Mouse (Mus musculus): ENCODE measurements around the gene Fchsd2. TPM values are rescaled to one million over a fixed set of nuclear protein-coding genes. Genes with fewer than 3 reads are reported as not detected.
A peak's percentile ranks its signal among the peaks of the same experiment; 100 is the strongest.

Fchsd2 gene
- polyA plus RNA-seq, 1 experiment from 2014 or later, result 20.1 TPM

DNA sequence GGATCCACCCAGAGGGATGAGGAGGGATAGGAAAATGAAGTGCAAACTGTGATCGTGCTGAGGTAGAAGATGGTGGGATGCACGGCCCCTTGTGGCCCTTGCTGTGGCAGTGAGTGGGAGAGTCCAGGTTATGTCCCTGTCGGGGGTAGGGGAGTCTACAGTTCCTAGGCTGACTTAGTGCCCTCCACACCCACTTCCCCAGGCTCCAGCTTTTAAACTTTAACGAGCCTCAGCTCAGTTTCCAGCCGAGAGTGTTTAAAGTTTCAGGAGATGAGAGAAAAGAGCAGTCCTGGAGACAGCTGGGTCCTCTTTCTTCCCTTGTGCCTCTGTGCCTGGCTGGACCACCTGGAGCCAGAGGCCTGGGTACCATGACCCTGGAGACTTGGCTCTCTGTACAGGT is 234.6 kb downstream of the Fchsd2 start:
- no peaks in the 10 kb centered on the region for H3K9me3 ChIP-seq (ENCODE audit: control insufficient read depth)
- 40% methylated on average over 5 of the region's 5 CpGs for WGBS
- no peak overlapping the region for H3K27ac ChIP-seq (ENCODE audit: low read depth, low read length)
- TF ChIP-seq CTCF (IDR thresholded peaks at IDR 0.05; ENCODE audit: low read depth), result no peak
- H3K36me3 ChIP-seq (ENCODE audit: control insufficient read depth, insufficient read depth), result peaks cover 8% of the 10 kb centered on the region; the same call in 1 of the 2 replicates
- no peak for ATAC-seq
- H3K27me3 ChIP-seq (replicated peaks; ENCODE audit: control insufficient read depth, insufficient read depth, low read length), result no peaks in the 10 kb centered on the region
- H3K4me3 ChIP-seq (ENCODE audit: low read depth, low read length), result no peak overlapping the region
- H3K9ac ChIP-seq (ENCODE audit: low read depth, low read length), result no peak overlapping the region
- H3K4me1 ChIP-seq (replicated peaks; ENCODE audit: control insufficient read depth, insufficient read depth, low read length), result peaks cover 12% of the 10 kb centered on the region; the same call in 1 of the 2 replicates
- no peak overlapping the region for H3K4me2 ChIP-seq (replicated peaks; ENCODE audit: low read depth)

GRCm38 (mm10) chr7:101327786-101328185 is 235.1 kb downstream of the Fchsd2 start:
- H3K4me3 ChIP-seq (ENCODE audit: low read depth, low read length), result no peak overlapping the region
- peaks cover 8% of the 10 kb centered on the region; the same call in 1 of the 2 replicates for H3K36me3 ChIP-seq (ENCODE audit: control insufficient read depth, insufficient read depth)
- no peaks in the 10 kb centered on the region for H3K9me3 ChIP-seq (ENCODE audit: control insufficient read depth)
- H3K27ac ChIP-seq (ENCODE audit: low read depth, low read length), result no peak overlapping the region
- H3K27me3 ChIP-seq (replicated peaks; ENCODE audit: control insufficient read depth, insufficient read depth, low read length), result no peaks in the 10 kb centered on the region
- no peak overlapping the region for H3K4me2 ChIP-seq (replicated peaks; ENCODE audit: low read depth)
- no peak for ATAC-seq
- 89% methylated on average over 2 of the region's 2 CpGs for WGBS
- no peak overlapping the region for H3K9ac ChIP-seq (ENCODE audit: low read depth, low read length)
- peaks cover 12% of the 10 kb centered on the region; the same call in 1 of the 2 replicates for H3K4me1 ChIP-seq (replicated peaks; ENCODE audit: control insufficient read depth, insufficient read depth, low read length)
- TF ChIP-seq CTCF (IDR thresholded peaks at IDR 0.05; ENCODE audit: low read depth), result no peak

- WGBS, result 61% methylated on average over 4 of the region's 4 CpGs
- H3K27ac ChIP-seq (ENCODE audit: low read depth, low read length), result no peak overlapping the region
- TF ChIP-seq CTCF (IDR thresholded peaks at IDR 0.05; ENCODE audit: low read depth), result peak; percentile 50
- H3K9ac ChIP-seq (ENCODE audit: low read depth, low read length), result no peak overlapping the region
- H3K36me3 ChIP-seq (ENCODE audit: control insufficient read depth, insufficient read depth), result peaks cover 8% of the 10 kb centered on the region; the same call in 1 of the 2 replicates
- peaks cover 10% of the 10 kb centered on the region; the same call in 1 of the 2 replicates for H3K4me1 ChIP-seq (replicated peaks; ENCODE audit: control insufficient read depth, insufficient read depth, low read length)
- no peaks in the 10 kb centered on the region for H3K9me3 ChIP-seq (ENCODE audit: control insufficient read depth)
- no peak overlapping the region for H3K4me2 ChIP-seq (replicated peaks; ENCODE audit: low read depth)
- no peak for ATAC-seq
- no peaks in the 10 kb centered on the region for H3K27me3 ChIP-seq (replicated peaks; ENCODE audit: control insufficient read depth, insufficient read depth, low read length)
- no peak overlapping the region for H3K4me3 ChIP-seq (ENCODE audit: low read depth, low read length)
Observed at GRCm38 (mm10) chr7:101328621-101329158, 236.0 kb downstream of the Fchsd2 start.

DNA sequence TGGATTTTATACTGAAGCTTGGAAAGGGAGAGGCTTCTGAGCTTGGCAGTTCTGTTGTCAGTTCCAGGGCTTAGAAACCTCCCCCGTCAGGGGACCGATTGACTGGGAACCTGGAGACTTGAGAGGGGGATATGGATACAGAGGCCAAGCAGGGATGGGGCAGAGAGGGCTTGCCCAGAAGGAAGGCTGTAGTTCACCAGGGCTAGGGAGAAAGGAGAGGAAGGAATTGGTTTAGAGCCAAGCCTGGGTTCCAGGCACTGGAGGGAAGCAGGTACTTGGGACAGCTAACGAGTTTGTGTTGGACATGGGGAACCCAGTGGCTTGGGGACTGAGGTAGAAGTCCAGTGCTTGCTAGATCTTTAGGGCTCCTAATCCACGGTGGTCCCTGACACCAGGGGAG is 236.9 kb downstream of the Fchsd2 start:
- Histone ChIP-seq H3K4me2 (replicated peaks; ENCODE audit: low read depth) (no peak overlapping the region), H3K27me3 (replicated peaks; ENCODE audit: control insufficient read depth, insufficient read depth, low read length) (no peaks in the 10 kb centered on the region), H3K4me1 (replicated peaks; ENCODE audit: control insufficient read depth, insufficient read depth, low read length) (peaks cover 10% of the 10 kb centered on the region; the same call in 1 of the 2 replicates), H3K9me3 (ENCODE audit: control insufficient read depth) (no peaks in the 10 kb centered on the region), H3K36me3 (ENCODE audit: control insufficient read depth, insufficient read depth) (peaks cover 8% of the 10 kb centered on the region; the same call in 1 of the 2 replicates), H3K9ac (ENCODE audit: low read depth, low read length) (no peak overlapping the region), H3K4me3 (ENCODE audit: low read depth, low read length) (no peak overlapping the region), H3K27ac (ENCODE audit: low read depth, low read length) (no peak overlapping the region)
- no peak for ATAC-seq
- no peak for TF ChIP-seq CTCF (IDR thresholded peaks at IDR 0.05; ENCODE audit: low read depth)
- 65% methylated on average over 4 of the region's 4 CpGs for WGBS

DNA sequence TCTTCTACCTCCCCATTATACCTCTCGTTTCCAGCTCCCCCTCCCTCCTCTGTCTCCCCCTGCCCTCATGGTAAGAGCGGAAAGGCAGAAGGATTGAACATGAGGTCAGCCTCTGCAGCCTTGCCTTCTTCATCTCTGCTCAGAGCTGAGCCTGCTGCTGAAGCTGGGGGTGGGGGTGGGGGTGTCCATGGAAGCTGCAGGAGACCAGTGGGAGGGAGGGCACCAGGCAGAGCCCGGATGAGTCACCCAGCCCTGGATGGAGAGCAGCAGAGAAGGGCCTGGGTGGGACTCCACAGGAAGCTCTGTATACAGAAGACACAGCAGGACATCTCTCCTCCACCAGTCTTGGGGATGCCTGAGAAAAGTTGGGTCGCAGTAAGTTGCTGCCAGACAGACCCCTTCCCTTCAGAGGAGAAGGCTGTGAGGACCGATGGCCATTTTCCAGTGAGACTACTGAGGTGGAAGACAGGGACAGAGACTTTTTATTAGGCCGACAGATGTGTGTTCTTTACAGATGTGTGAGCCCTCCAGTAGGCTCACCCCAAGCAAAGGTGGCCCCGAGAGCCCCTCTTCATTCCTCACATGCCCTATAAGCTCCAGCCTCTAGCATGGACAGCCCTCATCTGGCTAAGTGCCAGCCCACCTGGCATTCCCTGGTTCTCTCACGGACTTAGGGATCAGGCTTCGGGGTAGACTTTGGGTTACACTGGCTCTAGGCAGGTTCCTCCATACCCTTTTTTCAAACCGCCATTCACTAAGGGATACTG is 237.6 kb downstream of the Fchsd2 start:
- WGBS, result 72% methylated on average over 10 of the region's 10 CpGs
- no peaks in the 10 kb centered on the region for H3K9me3 ChIP-seq (ENCODE audit: control insufficient read depth)
- TF ChIP-seq CTCF (IDR thresholded peaks at IDR 0.05; ENCODE audit: low read depth), result no peak

DNA sequence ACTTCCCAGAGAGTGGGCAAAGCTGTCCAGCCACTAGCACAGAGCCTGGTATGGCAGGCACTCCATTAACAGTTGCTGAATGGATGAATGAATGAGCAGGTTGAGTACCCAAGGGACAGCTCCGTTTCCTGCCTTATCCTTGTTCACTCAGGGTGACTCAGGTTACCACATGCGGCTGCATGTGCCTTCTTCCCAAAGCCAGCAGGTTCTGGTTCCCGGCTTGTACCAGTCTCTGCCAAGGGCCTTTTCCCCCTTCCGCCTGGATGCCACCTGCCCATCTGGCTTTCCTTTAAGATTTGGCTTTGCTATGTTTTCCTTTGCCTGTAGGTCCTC is 238.1 kb downstream of the Fchsd2 start:
- no peak for TF ChIP-seq CTCF (IDR thresholded peaks at IDR 0.05; ENCODE audit: low read depth)
- no peaks in the 10 kb centered on the region for H3K9me3 ChIP-seq (ENCODE audit: control insufficient read depth)
- H3K4me1 ChIP-seq (replicated peaks; ENCODE audit: control insufficient read depth, insufficient read depth, low read length), result 0 out of 2 replicates have a peak, but pooled peaks cover 6% of the 10 kb centered on the region
- H3K4me2 ChIP-seq (replicated peaks; ENCODE audit: low read depth), result no peak overlapping the region
- ATAC-seq, result no peak
- H3K9ac ChIP-seq (ENCODE audit: low read depth, low read length), result no peak overlapping the region
- H3K36me3 ChIP-seq (ENCODE audit: control insufficient read depth, insufficient read depth), result peaks cover 3% of the 10 kb centered on the region; the same call in 1 of the 2 replicates
- WGBS, result 86% methylated on average over 4 of the region's 4 CpGs
- H3K27me3 ChIP-seq (replicated peaks; ENCODE audit: control insufficient read depth, insufficient read depth, low read length), result no peaks in the 10 kb centered on the region
- H3K27ac ChIP-seq (ENCODE audit: low read depth, low read length), result no peak overlapping the region
- H3K4me3 ChIP-seq (ENCODE audit: low read depth, low read length), result no peak overlapping the region

More for the DNA sequence above, 237.6 kb downstream of the Fchsd2 start:
- Histone ChIP-seq H3K27me3 (replicated peaks; ENCODE audit: control insufficient read depth, insufficient read depth, low read length) (no peaks in the 10 kb centered on the region), H3K4me2 (replicated peaks; ENCODE audit: low read depth) (no peak overlapping the region), H3K4me1 (replicated peaks; ENCODE audit: control insufficient read depth, insufficient read depth, low read length) (peaks cover 10% of the 10 kb centered on the region; the same call in 1 of the 2 replicates), H3K27ac (ENCODE audit: low read depth, low read length) (no peak overlapping the region), H3K9ac (ENCODE audit: low read depth, low read length) (no peak overlapping the region), H3K4me3 (ENCODE audit: low read depth, low read length) (no peak overlapping the region), H3K36me3 (ENCODE audit: control insufficient read depth, insufficient read depth) (peaks cover 7% of the 10 kb centered on the region; the same call in 1 of the 2 replicates)
- no peak for ATAC-seq

All from intestine, postnatal 0 days (tissue).